8 mouse cellular contexts compared by ENCODE assay signal in the genomic region with DNA sequence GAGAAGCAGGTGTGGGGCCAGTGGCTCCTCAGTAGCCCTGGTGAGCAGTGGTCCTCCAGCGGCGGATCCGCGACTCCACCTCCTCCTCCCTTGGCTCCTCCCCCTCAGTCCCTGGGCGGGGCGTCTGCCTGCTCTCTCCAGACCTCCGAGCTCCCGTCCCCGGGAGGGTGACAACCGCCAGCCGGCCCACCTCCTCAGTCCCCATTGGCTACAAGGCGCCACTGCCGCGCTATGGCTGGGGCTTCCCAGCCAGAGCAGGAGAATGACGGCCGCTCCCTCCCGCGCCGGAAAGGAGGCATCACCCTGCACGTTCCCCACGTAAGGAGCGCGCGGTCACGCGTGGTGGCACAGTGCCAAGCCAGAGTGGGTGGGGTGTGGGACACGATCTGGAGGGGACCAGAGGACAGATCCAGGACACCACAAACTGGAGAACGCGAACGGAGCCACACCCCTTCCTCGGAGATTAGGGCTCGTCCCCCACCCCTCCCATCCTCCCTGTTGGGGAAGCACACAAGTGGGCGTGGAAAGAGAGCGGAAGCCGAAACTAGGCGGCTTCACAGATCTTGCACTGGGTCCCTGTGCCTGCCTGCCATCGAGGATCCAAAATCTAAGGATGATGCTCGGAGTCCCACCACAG. TPM values are rescaled to one million over a fixed set of nuclear protein-coding genes. Genes with fewer than 3 reads are reported as not detected.
A peak's percentile ranks its signal among the peaks of the same experiment; 100 is the strongest.
DNase-seq lines count a peak whose midpoint lies in the region; ATAC-seq and TF ChIP-seq lines count a peak whose summit lies in the region.

No protein-coding gene starts in this region.

- TF ChIP-seq CTCF in hindbrain, postnatal 0 days (IDR thresholded peaks at IDR 0.05; ENCODE audit: low read depth) = peak; percentile 18; the same call in 1 of the 2 replicates
- no peak; the same call in 1 of the 2 replicates for TF ChIP-seq CTCF in left cerebral cortex, adult 2 months (IDR thresholded peaks at IDR 0.05)

- under 1% methylated on average over 36 of the region's 38 CpGs for WGBS in hindbrain, postnatal 0 days

- H3K4me3 ChIP-seq in hindbrain, postnatal 0 days (ENCODE audit: low read length) = peak overlapping the region; percentile 88
- peak overlapping the region; percentile 77 for H3K4me3 ChIP-seq in left cerebral cortex, adult 2 months

- H3K4me2 ChIP-seq in hindbrain, postnatal 0 days (ENCODE audit: low read depth, low read length) = peak overlapping the region; percentile 65

- no peaks in the 10 kb centered on the region for H3K36me3 ChIP-seq in hindbrain, postnatal 0 days (ENCODE audit: insufficient read depth, low read length)

- H3K4me1 ChIP-seq in hindbrain, postnatal 0 days (ENCODE audit: insufficient read depth, low read length) = peaks cover 16% of the 10 kb centered on the region; the same call in 1 of the 2 replicates

- ATAC-seq in hindbrain, postnatal 0 days = peak; percentile 98
- peak; percentile 83 for ATAC-seq in megakaryocyte, adult 5-6 weeks (ENCODE audit: poor library complexity, severe bottlenecking)

- H3K27ac ChIP-seq in hindbrain, postnatal 0 days = peak overlapping the region; percentile 88
- H3K27ac ChIP-seq in left cerebral cortex, adult 2 months = peak overlapping the region; percentile 92

- no peaks in the 10 kb centered on the region for H3K9me3 ChIP-seq in hindbrain, postnatal 0 days (ENCODE audit: low read length)

- H3K9ac ChIP-seq in hindbrain, postnatal 0 days (replicated peaks; ENCODE audit: low read length) = peak overlapping the region; percentile 87

- no peaks in the 10 kb centered on the region for H3K27me3 ChIP-seq in hindbrain, postnatal 0 days (ENCODE audit: insufficient read depth, low read length)

- DNase-seq in T-cell, adult 2 months (ENCODE audit: low spot score) = peak; percentile 98
- DNase-seq in cerebellum, postnatal 36 days = peak; percentile 91 to 96
- peak; percentile 95 for DNase-seq in gastrocnemius, adult 18-20 months (ENCODE audit: low spot score)
- peak; percentile 96 for DNase-seq in hindbrain, postnatal 0 days (ENCODE audit: low spot score)
- DNase-seq in left cerebral cortex, adult 2 months (ENCODE audit: extremely low spot score in 1 of 2, low spot score in 2 of 2) = peak; percentile 97
- DNase-seq in right cerebral cortex, adult 2 months (ENCODE audit: low spot score in 2 of 2) = peak; percentile 96 to 97
- peak; percentile 99 for DNase-seq in urinary bladder, postnatal 14 days (ENCODE audit: low spot score)

- intact Hi-C loops in left cerebral cortex, adult 2 months (cut with DNase I) = loop anchor here (1.0 to 5.0 kb wide), 3 partner anchors 40 to 147 kb away; a partner anchor contains a TSS

RNA-seq across cellular contexts. Expression of a gene that starts 39.5 kb away (rescaled TPM):
- total RNA-seq in gastrocnemius, adult 18-20 months (2021) = 1 to 10 TPM; 4.7 to 7.2 TPM
- total RNA-seq in hindbrain, postnatal 0 days (2014; rRNA removed) = 87.7 and 99.6 TPM in 2 replicates
- polyA plus RNA-seq in hindbrain, postnatal 0 days (2015; fragmentation: Nextera tagmentation; extraction: Ambion mirVana) = 140 and 144 TPM in 2 replicates
- total RNA-seq in left cerebral cortex, adult 2 months (2021) = 100 to 1,000 TPM; 298 to 310 TPM
- 17.9 and 18.8 TPM in 2 replicates for total RNA-seq in megakaryocyte, adult 5-6 weeks (2015)
- total RNA-seq in megakaryocyte, adult 5-6 weeks (2017) = 39.7 and 49.7 TPM in 2 replicates

Comparison
In these comparisons a context has a peak if more than half of its experiments do, and no peak if none do; other contexts are left out.
1. Peak in every context shown above with its lines: DNase-seq, ATAC-seq, H3K4me3 ChIP-seq and H3K27ac ChIP-seq.